Mouse (Mus musculus) MEL (cell line): ENCODE measurements around the gene Plxdc2. TPM values are rescaled to one million over a fixed set of nuclear protein-coding genes. Genes with fewer than 3 reads are reported as not detected.

ENCODE experiments used
- DNase-seq: peaks from one replicate; pipeline ENCODE4 v3.0.0; 2011; ENCODE audit warnings: low read depth, low spot score
- H3K27ac ChIP-seq: 2 replicates; pipeline ENCODE4 v1.5.1; 2012; ENCODE audit warnings: low read depth, mild to moderate bottlenecking, control low read depth, low read length, moderate library complexity; ENCODE audit not compliant: control insufficient read depth
- H3K27me3 ChIP-seq, 2 experiments: fragments of 150-350 bp in 1 of 2; sonication (generic) in 1 of 2; 2 replicates each; pipeline ENCODE4 v1.6.1; 2012; ENCODE audit warnings: low read length in 2 of 2, mild to moderate bottlenecking in 2 of 2, improper control_type of control experiment in 1 of 2, moderate library complexity in 1 of 2; ENCODE audit not compliant: insufficient read depth in 2 of 2, control insufficient read depth in 1 of 2
- H3K36me3 ChIP-seq, 2 experiments: 2 replicates each; pipeline ENCODE4 v1.6.1; 2012 to 2014; ENCODE audit warnings: low read length in 2 of 2, improper control_type of control experiment in 1 of 2, inconsistent platforms in 1 of 2, mild to moderate bottlenecking in 1 of 2; ENCODE audit not compliant: insufficient read depth in 2 of 2, control insufficient read depth in 1 of 2
- H3K4me1 ChIP-seq, 2 experiments: fragments of 150-350 bp in 1 of 2; sonication (generic) in 1 of 2; 2 replicates each; pipeline ENCODE4 v1.6.1; 2012; ENCODE audit warnings: low read length in 2 of 2, improper control_type of control experiment in 1 of 2, mild to moderate bottlenecking in 1 of 2; ENCODE audit not compliant: insufficient read depth in 2 of 2, control insufficient read depth in 1 of 2
- H3K4me3 ChIP-seq, 2 experiments: fragments of 150-350 bp in 1 of 2; sonication (generic) in 1 of 2; 2 replicates each; pipeline ENCODE4 v1.5.1; 2012; ENCODE audit warnings: low read depth in 2 of 2, low read length in 2 of 2, mild to moderate bottlenecking in 2 of 2, moderate library complexity in 2 of 2, control low read depth in 1 of 2, improper control_type of control experiment in 1 of 2; ENCODE audit not compliant: control insufficient read depth in 1 of 2, insufficient read depth in 1 of 2
- H3K79me2 ChIP-seq: 2 replicates; pipeline ENCODE4 v1.6.1; 2012; ENCODE audit warnings: mild to moderate bottlenecking, low read length, moderate library complexity; ENCODE audit not compliant: control insufficient read depth, poor library complexity, insufficient read depth
- H3K9ac ChIP-seq: 2 replicates; pipeline ENCODE4 v1.6.1; 2012; ENCODE audit warnings: low read depth, mild to moderate bottlenecking, control low read depth, low read length, moderate library complexity; ENCODE audit not compliant: control insufficient read depth, poor library complexity, severe bottlenecking
- H3K9me3 ChIP-seq: fragments of 150-350 bp; sonication (generic); replicated peaks from 2 replicates; pipeline ENCODE4 v1.6.1; 2012; ENCODE audit warnings: mild to moderate bottlenecking, low read length, improper control_type of control experiment, moderate library complexity; ENCODE audit not compliant: insufficient read depth
- BHLHE40 ChIP-seq: IDR thresholded peaks from 2 replicates; pipeline ENCODE4 v1.6.1; 2012; ENCODE audit warnings: low read depth, mild to moderate bottlenecking, inconsistent platforms, low read length, improper control_type of control experiment, borderline replicate concordance
- CHD1 ChIP-seq: IDR thresholded peaks from 2 replicates; pipeline ENCODE4 v1.6.1; 2012; ENCODE audit warnings: low read depth, mild to moderate bottlenecking, inconsistent platforms, low read length, improper control_type of control experiment
- CHD2 ChIP-seq: IDR thresholded peaks from 2 replicates; pipeline ENCODE4 v1.6.1; 2011; ENCODE audit warnings: low read length, improper control_type of control experiment
- CTCF ChIP-seq, 3 experiments: IDR thresholded peaks in 2 of 3; conservative IDR thresholded peaks in 1 of 3; 2 replicates each; pipeline ENCODE4 v1.5.1; 2011 to 2012; ENCODE audit warnings: low read length in 3 of 3, low read depth in 2 of 3, mild to moderate bottlenecking in 2 of 3, improper control_type of control experiment in 1 of 3, inconsistent platforms in 1 of 3, mixed read lengths in 1 of 3, moderate library complexity in 1 of 3; ENCODE audit not compliant: control insufficient read depth in 1 of 3, insufficient read depth in 1 of 3, poor library complexity in 1 of 3, severe bottlenecking in 1 of 3
- E2F4 ChIP-seq: IDR thresholded peaks from 2 replicates; pipeline ENCODE4 v1.6.1; 2011; ENCODE audit warnings: low read depth, low read length, improper control_type of control experiment, borderline replicate concordance
- ETS1 ChIP-seq: IDR thresholded peaks from 2 replicates; pipeline ENCODE4 v1.6.1; 2012; ENCODE audit warnings: low read depth, mild to moderate bottlenecking, inconsistent platforms, low read length, improper control_type of control experiment, moderate library complexity
- GABPA ChIP-seq: IDR thresholded peaks from 2 replicates; pipeline ENCODE4 v1.6.1; 2012; ENCODE audit warnings: low read depth, mild to moderate bottlenecking, inconsistent platforms, low read length, improper control_type of control experiment, moderate library complexity
- HCFC1 ChIP-seq: IDR thresholded peaks from 2 replicates; pipeline ENCODE4 v1.6.1; 2012; ENCODE audit warnings: low read depth, mild to moderate bottlenecking, inconsistent platforms, low read length, improper control_type of control experiment, moderate library complexity
- JUND ChIP-seq: IDR thresholded peaks from 2 replicates; pipeline ENCODE4 v1.6.1; 2011; ENCODE audit warnings: low read depth, mild to moderate bottlenecking, improper control_type of control experiment, low read length
- KAT2A ChIP-seq: conservative IDR thresholded peaks from 2 replicates; pipeline ENCODE4 v1.6.1; 2012; ENCODE audit warnings: low read depth, low read length, improper control_type of control experiment, inconsistent platforms
- MAFK ChIP-seq: IDR thresholded peaks from 2 replicates; pipeline ENCODE4 v1.6.1; 2011; ENCODE audit warnings: low read depth, mild to moderate bottlenecking, low read length, improper control_type of control experiment, borderline replicate concordance
- MAX ChIP-seq: IDR thresholded peaks from 2 replicates; pipeline ENCODE4 v1.6.1; 2011; ENCODE audit warnings: low read length, improper control_type of control experiment
- MAZ ChIP-seq: IDR thresholded peaks from 2 replicates; pipeline ENCODE4 v1.6.1; 2012; ENCODE audit warnings: low read depth, mild to moderate bottlenecking, inconsistent platforms, low read length, improper control_type of control experiment
- MEF2A ChIP-seq: IDR thresholded peaks from 2 replicates; pipeline ENCODE4 v1.6.1; 2014; ENCODE audit warnings: low read depth, mild to moderate bottlenecking, inconsistent platforms, low read length, improper control_type of control experiment; ENCODE audit not compliant: poor library complexity, insufficient replicate concordance, severe bottlenecking; ENCODE audit errors: extremely low read depth
- MXI1 ChIP-seq: IDR thresholded peaks from 2 replicates; pipeline ENCODE4 v1.6.1; 2011; ENCODE audit warnings: mild to moderate bottlenecking, low read depth, low read length, improper control_type of control experiment
- MYB ChIP-seq: IDR thresholded peaks from 2 replicates; pipeline ENCODE4 v1.6.1; 2011; ENCODE audit warnings: mild to moderate bottlenecking, low read depth, low read length, improper control_type of control experiment
- NELFE ChIP-seq: IDR thresholded peaks from 2 replicates; pipeline ENCODE4 v1.6.1; 2011; ENCODE audit warnings: low read depth, low read length, improper control_type of control experiment
- NRF1 ChIP-seq: IDR thresholded peaks from 2 replicates; pipeline ENCODE4 v1.6.1; 2014; ENCODE audit warnings: low read depth, mild to moderate bottlenecking, inconsistent platforms, low read length, improper control_type of control experiment, moderate library complexity; ENCODE audit not compliant: poor library complexity, insufficient read depth, severe bottlenecking
- POLR2A ChIP-seq, 2 experiments: IDR thresholded peaks; 2 replicates each; pipeline ENCODE4 v1.6.1; 2011 to 2012; ENCODE audit warnings: low read length in 2 of 2, mild to moderate bottlenecking in 2 of 2, control low read depth in 1 of 2, improper control_type of control experiment in 1 of 2, low read depth in 1 of 2, moderate library complexity in 1 of 2; ENCODE audit not compliant: control insufficient read depth in 1 of 2, insufficient read depth in 1 of 2, poor library complexity in 1 of 2
- POLR2AphosphoS2 ChIP-seq: IDR thresholded peaks from 2 replicates; pipeline ENCODE4 v1.6.1; 2011; ENCODE audit warnings: low read length, improper control_type of control experiment
- POLR2AphosphoS5 ChIP-seq: IDR thresholded peaks from 2 replicates; pipeline ENCODE4 v1.6.1; 2012; ENCODE audit warnings: low read depth, borderline replicate concordance, mild to moderate bottlenecking, inconsistent platforms, low read length, moderate library complexity, mixed read lengths
- SIN3A ChIP-seq: IDR thresholded peaks from 2 replicates; pipeline ENCODE4 v1.6.1; 2012; ENCODE audit warnings: low read length, improper control_type of control experiment, inconsistent platforms
- SMC3 ChIP-seq: IDR thresholded peaks from 2 replicates; pipeline ENCODE4 v1.6.1; 2011; ENCODE audit warnings: low read depth, low read length, improper control_type of control experiment
- TBP ChIP-seq: IDR thresholded peaks from 2 replicates; pipeline ENCODE4 v1.8.0; 2011; ENCODE audit warnings: low read depth, low read length, improper control_type of control experiment
- ZC3H11A ChIP-seq: IDR thresholded peaks from 2 replicates; pipeline ENCODE4 v1.6.1; 2012; ENCODE audit warnings: low read depth, mild to moderate bottlenecking, inconsistent platforms, low read length, improper control_type of control experiment
- ZKSCAN1 ChIP-seq: IDR thresholded peaks from 2 replicates; pipeline ENCODE4 v1.6.1; 2012; ENCODE audit warnings: low read depth, mild to moderate bottlenecking, inconsistent platforms, low read length, improper control_type of control experiment, moderate library complexity
- ZMIZ1 ChIP-seq: IDR thresholded peaks from 2 replicates; pipeline ENCODE4 v1.6.1; 2012; ENCODE audit warnings: low read depth, mild to moderate bottlenecking, inconsistent platforms, low read length, improper control_type of control experiment, moderate library complexity
- ZNF384 ChIP-seq: IDR thresholded peaks from 2 replicates; pipeline ENCODE4 v1.6.1; 2012; ENCODE audit warnings: low read depth, mild to moderate bottlenecking, inconsistent platforms, low read length, improper control_type of control experiment
- polyA plus RNA-seq, 2 experiments: library from polyadenylated mRNA; stranded (reverse) in 1 of 2; unstranded in 1 of 2; fragments of >175 nt in 1 of 2; fragments of >200 nt in 1 of 2; gene quantifications; 2 replicates each; pipeline versions ENCODE4 v1.2.1 to v1.2.4; 2012; ENCODE audit warnings: low replicate concordance in 2 of 2, low read depth in 1 of 2; ENCODE audit not compliant: insufficient read length in 2 of 2, insufficient read depth in 1 of 2, missing spikeins in 1 of 2
- total RNA-seq: library from RNA; depleted of rRNA; stranded (reverse); fragments of 300-350 nt; gene quantifications from 2 replicates; pipeline ENCODE4 v1.2.3, GENCODE M21; 2012

Gene Plxdc2
- total and polyA plus RNA-seq, 3 experiments: not detected

DNA sequence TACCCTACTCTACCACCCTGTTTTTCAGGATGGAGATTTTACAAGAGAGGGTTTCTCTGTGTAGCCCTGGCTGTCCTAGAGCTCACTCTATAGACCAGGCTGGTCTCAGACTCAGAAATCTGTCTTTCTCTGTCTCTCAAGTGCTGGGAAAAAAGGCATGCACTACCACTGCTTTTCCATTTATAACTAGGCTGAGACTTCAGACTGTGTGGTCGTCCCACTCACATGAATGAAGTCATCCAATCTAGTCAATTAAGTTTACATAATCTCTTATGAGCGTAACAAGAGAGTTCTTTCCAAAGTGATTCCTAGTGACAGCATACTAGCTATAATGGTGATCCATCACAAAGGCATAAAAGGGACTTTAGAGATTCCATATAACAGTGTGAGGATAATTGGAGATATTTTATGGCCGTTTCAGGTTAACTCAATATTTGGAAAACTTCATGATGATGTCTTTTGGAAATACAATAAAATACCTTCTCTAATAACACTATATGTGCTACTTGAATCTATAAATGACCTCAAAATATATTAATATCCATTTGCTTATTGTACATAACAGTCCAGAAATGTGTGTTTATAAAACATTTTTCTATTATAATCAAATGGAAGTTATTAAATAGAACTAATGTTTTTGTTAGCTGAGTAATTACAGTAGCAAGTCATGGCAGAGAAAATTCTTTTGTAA is 151.6 kb downstream of the Plxdc2 start:
- no peak for DNase-seq
- Histone ChIP-seq H3K27ac (no peak overlapping the region), H3K4me1 (no peaks in the 10 kb centered on the region), H3K9ac (no peak overlapping the region), H3K9me3 (no peaks in the 10 kb centered on the region), H3K36me3 (no peaks in the 10 kb centered on the region), H3K27me3 (no peaks in the 10 kb centered on the region), H3K4me3 (no peak overlapping the region), H3K79me2 (no peaks in the 10 kb centered on the region)
- no peak for TF ChIP-seq JUND
- no peak for TF ChIP-seq KAT2A
- no peak for TF ChIP-seq MXI1
- no peak for TF ChIP-seq NRF1
- TF ChIP-seq HCFC1: no peak
- no peak for TF ChIP-seq ETS1
- no peak for TF ChIP-seq CHD2
- no peak for TF ChIP-seq SMC3
- TF ChIP-seq CTCF (IDR thresholded peaks at IDR 0.05 in 2 of 3, conservative IDR thresholded peaks at IDR 0.05 in 1 of 3; ENCODE audit: control insufficient read depth in 1 of 3, insufficient read depth in 1 of 3, low read depth in 2 of 3, low read length in 3 of 3, poor library complexity in 1 of 3, severe bottlenecking in 1 of 3): no peak
- TF ChIP-seq POLR2AphosphoS2: no peak
- TF ChIP-seq ZNF384: no peak
- TF ChIP-seq MEF2A: no peak
- no peak for TF ChIP-seq E2F4
- no peak for TF ChIP-seq CHD1
- no peak for TF ChIP-seq MYB
- TF ChIP-seq MAFK: no peak
- no peak for TF ChIP-seq NELFE
- TF ChIP-seq MAX: no peak

DNA sequence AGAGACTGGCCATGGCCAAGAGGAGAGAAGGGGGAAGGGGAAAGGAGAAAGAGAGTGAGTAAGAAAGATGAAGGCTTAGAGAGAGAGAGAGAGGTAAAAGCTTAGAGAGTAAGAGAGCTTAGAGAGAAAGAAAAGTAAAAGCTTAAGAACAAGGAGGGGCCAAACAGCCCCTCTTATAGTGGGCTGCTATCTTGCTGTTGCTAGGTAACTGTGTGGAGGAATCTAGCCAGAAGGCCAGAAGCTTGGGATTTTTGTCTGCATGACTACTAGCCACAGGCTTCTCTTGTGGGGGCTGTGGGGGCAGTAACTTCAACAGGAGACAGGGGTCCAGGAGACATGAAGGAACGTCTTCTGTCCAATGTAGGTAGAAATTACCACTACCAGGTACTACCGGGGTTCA is 162.0 kb downstream of the Plxdc2 start:
- Histone ChIP-seq H3K27me3 (no peaks in the 10 kb centered on the region), H3K36me3 (no peaks in the 10 kb centered on the region), H3K9me3 (no peaks in the 10 kb centered on the region), H3K79me2 (no peaks in the 10 kb centered on the region), H3K9ac (no peak overlapping the region), H3K4me1 (no peaks in the 10 kb centered on the region), H3K4me3 (no peak overlapping the region), H3K27ac (no peak overlapping the region)
- no peak for DNase-seq
- no peak for TF ChIP-seq GABPA
- no peak for TF ChIP-seq POLR2AphosphoS2
- no peak for TF ChIP-seq POLR2A (IDR thresholded peaks at IDR 0.05; ENCODE audit: control insufficient read depth in 1 of 2, insufficient read depth in 1 of 2, low read depth in 1 of 2, low read length in 2 of 2, poor library complexity in 1 of 2)
- TF ChIP-seq MXI1: no peak
- TF ChIP-seq ZC3H11A: no peak
- no peak for TF ChIP-seq CHD1
- no peak for TF ChIP-seq TBP
- no peak for TF ChIP-seq BHLHE40
- TF ChIP-seq ZKSCAN1: no peak
- no peak for TF ChIP-seq MAZ
- no peak for TF ChIP-seq ZMIZ1
- TF ChIP-seq SIN3A: no peak
- TF ChIP-seq JUND: no peak
- TF ChIP-seq POLR2AphosphoS5: no peak
